Mouse (Mus musculus) heart, postnatal 0 days (tissue): ENCODE results near the gene Rundc1. TPM values are rescaled to one million over a fixed set of nuclear protein-coding genes. Genes with fewer than 3 reads are reported as not detected.
A peak's percentile ranks its signal among the peaks of the same experiment; 100 is the strongest.
"Not testable (repeated sequence)": the region's sequence is repeated elsewhere in the genome, so short reads cannot be mapped to it uniquely, and the experiment has no call there.

Source experiments
- ATAC-seq: fragments of 200-750 bp; cut with Nextera tagmentation; 2 replicates; pipeline ENCODE4 v1.8.0; 2017; ENCODE audit warnings: low read depth, moderate number of reproducible peaks, moderate library complexity; ENCODE audit not compliant: insufficient read depth
- DNase-seq: peaks from one replicate; pipeline ENCODE4 v3.0.0-alpha.2; 2016; ENCODE audit warnings: low spot score
- H3K27ac ChIP-seq: fragments of 300-500 bp; sonication (generic); 2 replicates; pipeline ENCODE4 v1.5.1; 2014; ENCODE audit warnings: low read depth, mild to moderate bottlenecking
- H3K27me3 ChIP-seq: fragments of 300-500 bp; sonication (generic); 2 replicates; pipeline ENCODE4 v1.6.1; 2014; ENCODE audit warnings: low read length, mixed read lengths; ENCODE audit not compliant: control insufficient read depth, insufficient read depth
- H3K36me3 ChIP-seq: fragments of 300-500 bp; sonication (generic); replicated peaks from 2 replicates; pipeline ENCODE4 v1.6.1; 2014; ENCODE audit warnings: low read length, mixed read lengths; ENCODE audit not compliant: control insufficient read depth, insufficient read depth
- H3K4me1 ChIP-seq: fragments of 300-500 bp; sonication (generic); 2 replicates; pipeline ENCODE4 v1.6.1; 2014; ENCODE audit warnings: antibody characterized with exemption; ENCODE audit not compliant: control insufficient read depth, insufficient read depth
- H3K4me2 ChIP-seq: fragments of 300-500 bp; sonication (generic); 2 replicates; pipeline ENCODE4 v1.6.1; 2014; ENCODE audit warnings: low read depth, mild to moderate bottlenecking, low read length, moderate library complexity
- H3K4me3 ChIP-seq: fragments of 300-500 bp; sonication (generic); 2 replicates; pipeline ENCODE4 v1.5.1; 2014; ENCODE audit warnings: low read depth, low read length
- H3K9ac ChIP-seq: fragments of 300-500 bp; sonication (generic); replicated peaks from 2 replicates; pipeline ENCODE4 v1.6.1; 2014; ENCODE audit warnings: low read depth, low read length, mixed read lengths
- H3K9me3 ChIP-seq: fragments of 300-500 bp; sonication (generic); replicated peaks from 2 replicates; pipeline ENCODE4 v1.6.1; 2016; ENCODE audit warnings: low read length; ENCODE audit not compliant: control insufficient read depth
- CTCF ChIP-seq: IDR thresholded peaks from 2 replicates; pipeline ENCODE4 v1.5.1; 2016; ENCODE audit warnings: antibody characterized with exemption, control low read depth, low read depth
- EP300 ChIP-seq: IDR thresholded peaks from 2 replicates; pipeline ENCODE4 v1.6.1; 2016; ENCODE audit warnings: antibody characterized with exemption, low read depth
- WGBS: fragments of 180-500 bp; shearing (Covaris S2); extraction: QIAGEN DNeasy Blood & Tissue Kit; methylation state at CpG from one replicate; pipeline ENCODE4 v1.1.7; 2014; 5-methylcytosine and 5-hydroxymethylcytosine counted together
- polyA plus RNA-seq: library from polyadenylated mRNA; unstranded; fragments of >200 nt; fragmentation: Nextera tagmentation; extraction: Ambion mirVana; gene quantifications from 2 replicates; pipeline ENCODE4 v1.2.1, GENCODE M21; 2015
- total RNA-seq: library from RNA; depleted of rRNA; stranded (reverse); fragments of >200 nt; gene quantifications from 2 replicates; pipeline ENCODE4 v1.2.3, GENCODE M21; 2014; ENCODE audit warnings: low replicate concordance

Rundc1 gene
- total and polyA plus RNA-seq, 2 experiments from 2014 or later = 7.5 to 11.7 TPM

- no peak for TF ChIP-seq EP300
- TF ChIP-seq CTCF = no peak
- no peaks in the 10 kb centered on the region for H3K27me3 ChIP-seq
- no peak overlapping the region for H3K27ac ChIP-seq
- peaks cover 22% of the 10 kb centered on the region for H3K36me3 ChIP-seq
- H3K4me2 ChIP-seq = no peak overlapping the region
- WGBS = 87% methylated on average over 1 of the region's 1 CpGs
- no peak for ATAC-seq
- H3K9ac ChIP-seq = no peak overlapping the region
- H3K9me3 ChIP-seq = no peaks in the 10 kb centered on the region
- no peak for DNase-seq
- H3K4me1 ChIP-seq = peaks cover 5% of the 10 kb centered on the region
- H3K4me3 ChIP-seq = no peak overlapping the region
Measured at GRCm38 (mm10) chr11:101446319-101446718, 21.4 kb downstream of the Rundc1 start.

GRCm38 (mm10) chr11:101446860-101447259 is 22.0 kb downstream of the Rundc1 start:
- H3K9me3 ChIP-seq, H3K4me3 ChIP-seq, H3K27ac ChIP-seq, DNase-seq, H3K4me1 ChIP-seq, ATAC-seq, H3K4me2 ChIP-seq, H3K27me3 ChIP-seq, H3K9ac ChIP-seq: not testable (repeated sequence)
- WGBS = 91% methylated on average over 8 of the region's 8 CpGs
- peaks cover 22% of the 10 kb centered on the region for H3K36me3 ChIP-seq

GRCm38 (mm10) chr11:101447786-101448185 is 22.9 kb downstream of the Rundc1 start:
- 85% methylated on average over 5 of the region's 5 CpGs for WGBS
- DNase-seq = no peak
- no peaks in the 10 kb centered on the region for H3K9me3 ChIP-seq
- peak overlapping the region; percentile 92 for H3K27ac ChIP-seq
- H3K9ac ChIP-seq = no peak overlapping the region; the same call in 1 of the 2 replicates
- H3K27me3 ChIP-seq = no peaks in the 10 kb centered on the region
- peak overlapping the region; percentile 68 for H3K4me2 ChIP-seq
- peak overlapping the region; percentile 78 for H3K4me3 ChIP-seq
- H3K4me1 ChIP-seq = peaks cover 13% of the 10 kb centered on the region
- no peak for ATAC-seq
- H3K36me3 ChIP-seq = peaks cover 22% of the 10 kb centered on the region
- TF ChIP-seq EP300 = no peak
- no peak for TF ChIP-seq CTCF

- DNase-seq (peak; percentile 89), ATAC-seq (peak; percentile 78)
- 9% methylated on average over 10 of the region's 10 CpGs for WGBS
- H3K4me1 ChIP-seq = peaks cover 15% of the 10 kb centered on the region
- peak within 1 kb of the TSS; percentile 68 for H3K4me2 ChIP-seq
- peaks cover 22% of the 10 kb centered on the region for H3K36me3 ChIP-seq
- TF ChIP-seq CTCF (no peak), EP300 (no peak)
- no peaks in the 10 kb centered on the region for H3K27me3 ChIP-seq
- H3K9me3 ChIP-seq = no peaks in the 10 kb centered on the region
- H3K4me3 ChIP-seq = peak within 1 kb of the TSS; percentile 78
- H3K9ac ChIP-seq = peak within 1 kb of the TSS; percentile 72
- H3K27ac ChIP-seq = peak within 1 kb of the TSS; percentile 92
Measured at GRCm38 (mm10) chr11:101448274-101448746, 23.4 kb downstream of the Rundc1 start, which contains the start of gene Ifi35. Ifi35 (plus strand) TSS chr11:101448407.

- Histone ChIP-seq H3K4me1 (peaks cover 15% of the 10 kb centered on the region), H3K27ac (peak overlapping the region; percentile 92), H3K4me3 (peak overlapping the region; percentile 78), H3K36me3 (peaks cover 17% of the 10 kb centered on the region), H3K9me3 (no peaks in the 10 kb centered on the region), H3K4me2 (peak overlapping the region; percentile 68), H3K27me3 (no peaks in the 10 kb centered on the region), H3K9ac (peak overlapping the region; percentile 72)
- peak; percentile 48 for ATAC-seq
- WGBS = 74% methylated on average over 4 of the region's 4 CpGs
- TF ChIP-seq CTCF (no peak), EP300 (no peak)
- no peak for DNase-seq
Measured at GRCm38 (mm10) chr11:101448899-101449298, 24.0 kb downstream of the Rundc1 start.

GRCm38 (mm10) chr11:101449596-101449995 is 24.7 kb downstream of the Rundc1 start:
- peaks cover 15% of the 10 kb centered on the region for H3K4me1 ChIP-seq
- 74% methylated on average over 4 of the region's 4 CpGs for WGBS
- H3K27ac ChIP-seq, H3K27me3 ChIP-seq, H3K36me3 ChIP-seq, ATAC-seq, DNase-seq, H3K4me3 ChIP-seq, H3K9ac ChIP-seq, H3K9me3 ChIP-seq, H3K4me2 ChIP-seq: not testable (repeated sequence)
